Mouse (Mus musculus): ENCODE data around the gene Spata13. TPM values are rescaled to one million over a fixed set of nuclear protein-coding genes. Genes with fewer than 3 reads are reported as not detected.

Spata13 gene
- polyA plus RNA-seq (2016; fragmentation: Nextera tagmentation; extraction: Ambion mirVana) = 121 and 128 TPM in 2 replicates

GRCm38 (mm10) chr14:60633961-60634864 lies at the start of gene Spata13:
Gene Spata13, plus strand, starts transcription at chr14:60634001.
- peaks cover 50% of the 10 kb centered on the region for H3K4me1 ChIP-seq
- peak; percentile 90 for ATAC-seq (ENCODE audit: low FRiP score)
- no peaks in the 10 kb centered on the region for H3K27me3 ChIP-seq
- under 1% methylated on average over 50 of the region's 50 CpGs for WGBS
- peak within 1 kb of the TSS; percentile 92 for H3K27ac ChIP-seq
- peaks cover 4% of the 10 kb centered on the region; the same call in 1 of the 2 replicates for H3K36me3 ChIP-seq (replicated peaks)
- peak within 1 kb of the TSS; percentile 85 for H3K4me3 ChIP-seq (replicated peaks)
- peak within 1 kb of the TSS; percentile 88 for H3K9ac ChIP-seq
- H3K4me2 ChIP-seq = peak within 1 kb of the TSS; percentile 81
- no peaks in the 10 kb centered on the region for H3K9me3 ChIP-seq

GRCm38 (mm10) chr14:60586687-60587453 lies 46.9 kb upstream of the Spata13 start:
- ATAC-seq (ENCODE audit: low FRiP score) = 0 out of 2 replicates have a peak, but pooled peaks have one; percentile 39

GRCm38 (mm10) chr14:60589001-60589400 lies 44.8 kb upstream of the Spata13 start:
- H3K9me3 ChIP-seq = no peaks in the 10 kb centered on the region
- H3K27me3 ChIP-seq = no peaks in the 10 kb centered on the region
- H3K4me2 ChIP-seq = no peak overlapping the region
- no peak for ATAC-seq (ENCODE audit: low FRiP score)
- H3K9ac ChIP-seq = no peak overlapping the region
- H3K27ac ChIP-seq = no peak overlapping the region
- WGBS = 72% methylated on average over 2 of the region's 2 CpGs
- no peaks in the 10 kb centered on the region for H3K36me3 ChIP-seq (replicated peaks)
- no peak overlapping the region for H3K4me3 ChIP-seq (replicated peaks)
- H3K4me1 ChIP-seq = peaks cover 23% of the 10 kb centered on the region

More at GRCm38 (mm10) chr14:60586687-60587453, 46.9 kb upstream of the Spata13 start:
- Histone ChIP-seq H3K36me3 (replicated peaks) (no peaks in the 10 kb centered on the region), H3K9ac (no peak overlapping the region), H3K4me3 (replicated peaks) (no peak overlapping the region), H3K27ac (peak overlapping the region; percentile 63), H3K4me1 (peaks cover 23% of the 10 kb centered on the region), H3K9me3 (0 out of 2 replicates have a peak, but pooled peaks cover 4% of the 10 kb centered on the region), H3K4me2 (0 out of 2 replicates have a peak overlapping the region, but pooled peaks have one; percentile 1), H3K27me3 (no peaks in the 10 kb centered on the region)
- 26% methylated on average over 15 of the region's 15 CpGs for WGBS

GRCm38 (mm10) chr14:60592339-60592738 lies 41.5 kb upstream of the Spata13 start:
- Histone ChIP-seq H3K9me3 (no peaks in the 10 kb centered on the region), H3K9ac (no peak overlapping the region), H3K4me2 (no peak overlapping the region), H3K27me3 (no peaks in the 10 kb centered on the region), H3K27ac (no peak overlapping the region), H3K36me3 (replicated peaks) (no peaks in the 10 kb centered on the region), H3K4me3 (replicated peaks) (no peak overlapping the region), H3K4me1 (peaks cover 15% of the 10 kb centered on the region)
- ATAC-seq (ENCODE audit: low FRiP score) = no peak
- WGBS = 91% methylated on average over 5 of the region's 5 CpGs

- Histone ChIP-seq H3K9me3 (no peaks in the 10 kb centered on the region), H3K36me3 (replicated peaks) (no peaks in the 10 kb centered on the region), H3K27ac (0 out of 2 replicates have a peak overlapping the region, but pooled peaks have one; percentile 15), H3K9ac (no peak overlapping the region), H3K4me2 (no peak overlapping the region), H3K4me3 (replicated peaks) (no peak overlapping the region), H3K4me1 (peaks cover 15% of the 10 kb centered on the region), H3K27me3 (no peaks in the 10 kb centered on the region)
- 71% methylated on average over 7 of the region's 7 CpGs for WGBS
- no peak for ATAC-seq (ENCODE audit: low FRiP score)
These were observed 41.0 kb upstream of the Spata13 start for GRCm38 (mm10) chr14:60592822-60593221.

- Histone ChIP-seq H3K4me2 (no peak overlapping the region), H3K4me3 (replicated peaks) (no peak overlapping the region), H3K27ac (no peak overlapping the region), H3K36me3 (replicated peaks) (no peaks in the 10 kb centered on the region), H3K4me1 (peaks cover 9% of the 10 kb centered on the region), H3K9ac (no peak overlapping the region), H3K9me3 (no peaks in the 10 kb centered on the region), H3K27me3 (no peaks in the 10 kb centered on the region)
- WGBS = 29% methylated on average over 4 of the region's 4 CpGs
- ATAC-seq (ENCODE audit: low FRiP score) = no peak
These were observed 36.2 kb upstream of the Spata13 start for GRCm38 (mm10) chr14:60597571-60597970.

- no peaks in the 10 kb centered on the region for H3K27me3 ChIP-seq
- 91% methylated on average over 2 of the region's 2 CpGs for WGBS
- no peak overlapping the region for H3K4me3 ChIP-seq (replicated peaks)
These were observed 34.8 kb upstream of the Spata13 start for GRCm38 (mm10) chr14:60599044-60599443.

GRCm38 (mm10) chr14:60605564-60605963 lies 28.2 kb upstream of the Spata13 start:
- no peak overlapping the region for H3K27ac ChIP-seq

More at GRCm38 (mm10) chr14:60599044-60599443, 34.8 kb upstream of the Spata13 start:
- no peaks in the 10 kb centered on the region for H3K9me3 ChIP-seq
- no peak overlapping the region for H3K27ac ChIP-seq
- no peaks in the 10 kb centered on the region for H3K36me3 ChIP-seq (replicated peaks)
- no peak overlapping the region for H3K9ac ChIP-seq
- ATAC-seq (ENCODE audit: low FRiP score) = no peak
- H3K4me2 ChIP-seq = no peak overlapping the region
- H3K4me1 ChIP-seq = peaks cover 9% of the 10 kb centered on the region

GRCm38 (mm10) chr14:60606194-60606593 lies 27.6 kb upstream of the Spata13 start:
- no peaks in the 10 kb centered on the region for H3K36me3 ChIP-seq (replicated peaks)
- H3K9me3 ChIP-seq = no peaks in the 10 kb centered on the region
- no peaks in the 10 kb centered on the region for H3K27me3 ChIP-seq
- H3K4me3 ChIP-seq (replicated peaks) = no peak overlapping the region
- no peaks in the 10 kb centered on the region for H3K4me1 ChIP-seq
- 80% methylated on average over 4 of the region's 4 CpGs for WGBS
- H3K9ac ChIP-seq = no peak overlapping the region
- no peak for ATAC-seq (ENCODE audit: low FRiP score)
- H3K27ac ChIP-seq = no peak overlapping the region
- H3K4me2 ChIP-seq = no peak overlapping the region

More at GRCm38 (mm10) chr14:60605564-60605963, 28.2 kb upstream of the Spata13 start:
- H3K9me3 ChIP-seq = no peaks in the 10 kb centered on the region
- ATAC-seq (ENCODE audit: low FRiP score) = no peak
- no peak overlapping the region for H3K9ac ChIP-seq
- H3K4me1 ChIP-seq = no peaks in the 10 kb centered on the region
- WGBS = 73% methylated on average over 2 of the region's 2 CpGs
- no peak overlapping the region for H3K4me3 ChIP-seq (replicated peaks)
- H3K4me2 ChIP-seq = no peak overlapping the region
- H3K27me3 ChIP-seq = no peaks in the 10 kb centered on the region
- no peaks in the 10 kb centered on the region for H3K36me3 ChIP-seq (replicated peaks)

GRCm38 (mm10) chr14:60607743-60608142 lies 26.1 kb upstream of the Spata13 start:
- no peaks in the 10 kb centered on the region for H3K9me3 ChIP-seq
- no peak overlapping the region for H3K4me2 ChIP-seq
- no peak overlapping the region for H3K9ac ChIP-seq
- no peaks in the 10 kb centered on the region for H3K27me3 ChIP-seq
- H3K4me1 ChIP-seq = peaks cover 2% of the 10 kb centered on the region
- no peak overlapping the region for H3K27ac ChIP-seq
- ATAC-seq (ENCODE audit: low FRiP score) = no peak
- no peak overlapping the region for H3K4me3 ChIP-seq (replicated peaks)
- H3K36me3 ChIP-seq (replicated peaks) = no peaks in the 10 kb centered on the region
- WGBS = 87% methylated on average over 4 of the region's 4 CpGs

GRCm38 (mm10) chr14:60609160-60609559 lies 24.6 kb upstream of the Spata13 start:
- Histone ChIP-seq H3K9me3 (no peaks in the 10 kb centered on the region), H3K9ac (no peak overlapping the region), H3K27me3 (no peaks in the 10 kb centered on the region), H3K4me2 (no peak overlapping the region), H3K4me1 (peaks cover 13% of the 10 kb centered on the region), H3K36me3 (replicated peaks) (no peaks in the 10 kb centered on the region), H3K4me3 (replicated peaks) (no peak overlapping the region), H3K27ac (no peak overlapping the region)
- ATAC-seq (ENCODE audit: low FRiP score) = no peak
- 94% methylated on average over 1 of the region's 1 CpGs for WGBS

- ATAC-seq (ENCODE audit: low FRiP score) = no peak
- H3K27ac ChIP-seq = no peak overlapping the region
These were observed 21.1 kb upstream of the Spata13 start for GRCm38 (mm10) chr14:60612671-60613070.

More at GRCm38 (mm10) chr14:60612671-60613070, 21.1 kb upstream of the Spata13 start:
- no peak overlapping the region for H3K9ac ChIP-seq
- no peak overlapping the region for H3K4me2 ChIP-seq
- H3K4me3 ChIP-seq (replicated peaks) = no peak overlapping the region
- no peaks in the 10 kb centered on the region for H3K9me3 ChIP-seq
- H3K27me3 ChIP-seq = no peaks in the 10 kb centered on the region
- no peaks in the 10 kb centered on the region for H3K36me3 ChIP-seq (replicated peaks)
- 7% methylated on average over 7 of the region's 7 CpGs for WGBS
- H3K4me1 ChIP-seq = peaks cover 18% of the 10 kb centered on the region
